Mouse (Mus musculus) heart, adult 2 months (tissue): ENCODE data around the gene Ptprn2.

Experiments used
- CTCF ChIP-seq: fragments of 200-600 bp; IDR thresholded peaks from 2 replicates; pipeline ENCODE4 v1.8.1; 2022; ENCODE audit warnings: antibody characterized with exemption, mild to moderate bottlenecking, moderate library complexity
- EP300 ChIP-seq: fragments of 200-500 bp; IDR thresholded peaks from 2 replicates; pipeline ENCODE4 v1.6.1; 2011; ENCODE audit warnings: low read depth, low read length, control low read depth; ENCODE audit not compliant: insufficient read depth
- POLR2A ChIP-seq: fragments of 200-500 bp; IDR thresholded peaks from 2 replicates; pipeline ENCODE4 v1.6.1; 2011; ENCODE audit warnings: mild to moderate bottlenecking, low read depth, low read length, control low read depth; ENCODE audit not compliant: insufficient read depth

DNA sequence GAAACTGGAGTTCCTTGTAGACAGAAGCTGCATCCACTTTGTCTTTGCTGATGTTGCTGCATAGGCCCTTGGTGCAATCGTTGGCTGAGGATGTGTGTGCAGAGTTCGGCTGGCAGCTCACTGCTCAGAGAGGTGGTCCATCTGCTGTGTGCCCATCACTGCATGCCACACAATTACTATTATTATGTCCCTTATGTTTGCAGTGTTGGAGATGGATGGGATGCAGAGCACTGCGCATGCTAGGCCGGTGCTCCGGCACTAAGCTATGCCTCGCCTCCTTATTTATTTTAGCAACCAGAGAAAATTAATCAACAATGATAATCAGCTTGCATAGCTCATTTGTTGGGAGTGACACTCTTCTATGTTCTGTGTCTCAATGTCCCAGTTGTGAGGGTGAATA is 225.6 kb downstream of the Ptprn2 start:
- TF ChIP-seq POLR2A, result no peak
- no peak for TF ChIP-seq CTCF
- TF ChIP-seq EP300, result no peak
